Mouse (Mus musculus) kidney, adult 2 months (tissue): ENCODE measurements at regions not wholly inside any gene's neighbourhood (a gene's known extent, or its start where the extent isn't known, plus 50 kb on each side); places are given as distances from the start of the nearest gene placed in this dataset.

ENCODE experiments used
- DNase-seq: peaks from one replicate; pipeline ENCODE4 v3.0.0; 2021
- H3K27ac ChIP-seq: fragments of 200-500 bp; 2 replicates; pipeline ENCODE4 v1.5.1; 2012; ENCODE audit warnings: low read depth, low read length, control low read depth, inconsistent platforms; ENCODE audit not compliant: insufficient read depth
- H3K27me3 ChIP-seq: fragments of 200-500 bp; replicated peaks from 2 replicates; pipeline ENCODE4 v1.6.1; 2012; ENCODE audit warnings: mild to moderate bottlenecking, moderate library complexity, low read length, inconsistent platforms; ENCODE audit not compliant: control insufficient read depth, insufficient read depth
- H3K36me3 ChIP-seq: fragments of 200-500 bp; 2 replicates; pipeline ENCODE4 v1.6.1; 2012; ENCODE audit warnings: mild to moderate bottlenecking, moderate library complexity, low read length, inconsistent platforms; ENCODE audit not compliant: control insufficient read depth, insufficient read depth
- H3K4me1 ChIP-seq: fragments of 200-500 bp; 2 replicates; pipeline ENCODE4 v1.6.1; 2011; ENCODE audit warnings: low read length; ENCODE audit not compliant: control insufficient read depth, insufficient read depth
- H3K4me3 ChIP-seq: fragments of 200-500 bp; 2 replicates; pipeline ENCODE4 v1.5.1; 2011; ENCODE audit warnings: mild to moderate bottlenecking, low read depth, low read length, control low read depth; ENCODE audit not compliant: insufficient read depth
- CTCF ChIP-seq: fragments of 200-500 bp; conservative IDR thresholded peaks from 2 replicates; pipeline ENCODE4 v1.5.1; 2011; ENCODE audit warnings: low read depth, mild to moderate bottlenecking, control low read depth, low read length, moderate library complexity, mixed read lengths; ENCODE audit not compliant: insufficient read depth, insufficient read length
- POLR2A ChIP-seq: fragments of 200-500 bp; IDR thresholded peaks from one replicate; pipeline ENCODE4 v1.6.1; 2011; ENCODE audit warnings: low read depth, low read length, control low read depth
- WGBS: fragments of 180-500 bp; shearing (Covaris S2); methylation state at CpG from one replicate; pipeline ENCODE4 v1.1.7; 2018; 5-methylcytosine and 5-hydroxymethylcytosine counted together

- no peaks in the 10 kb centered on the region for H3K4me1 ChIP-seq
- TF ChIP-seq CTCF (no peak), POLR2A (no peak)
- 61% methylated on average over 4 of the region's 4 CpGs for WGBS
- H3K27ac ChIP-seq: no peak overlapping the region
- H3K27me3 ChIP-seq: no peaks in the 10 kb centered on the region
- no peak overlapping the region for H3K4me3 ChIP-seq
- H3K36me3 ChIP-seq: no peaks in the 10 kb centered on the region
- DNase-seq: no peak
Measured at GRCm38 (mm10) chr13:117119636-117120035, 88.7 kb upstream of the Emb start.

GRCm38 (mm10) chr13:117114797-117115196 lies 89.5 kb upstream of the Parp8 start:
- 83% methylated on average over 5 of the region's 5 CpGs for WGBS
- no peaks in the 10 kb centered on the region for H3K27me3 ChIP-seq
- H3K4me3 ChIP-seq: no peak overlapping the region
- no peak for DNase-seq
- H3K36me3 ChIP-seq: no peaks in the 10 kb centered on the region
- no peak overlapping the region for H3K27ac ChIP-seq
- no peak for TF ChIP-seq POLR2A
- H3K4me1 ChIP-seq: no peaks in the 10 kb centered on the region

- WGBS: 80% methylated on average over 1 of the region's 1 CpGs
Measured at GRCm38 (mm10) chr13:117112424-117112823, 87.1 kb upstream of the Parp8 start.

GRCm38 (mm10) chr13:117105151-117105660 lies 79.9 kb upstream of the Parp8 start:
- DNase-seq: no peak
- H3K27ac ChIP-seq: no peak overlapping the region
- no peaks in the 10 kb centered on the region for H3K4me1 ChIP-seq
- H3K4me3 ChIP-seq: no peak overlapping the region
- 61% methylated on average over 1 of the region's 1 CpGs for WGBS
- no peaks in the 10 kb centered on the region for H3K27me3 ChIP-seq
- no peaks in the 10 kb centered on the region for H3K36me3 ChIP-seq
- TF ChIP-seq CTCF: no peak
- TF ChIP-seq POLR2A: no peak

More at GRCm38 (mm10) chr13:117112424-117112823, 87.1 kb upstream of the Parp8 start:
- no peaks in the 10 kb centered on the region for H3K36me3 ChIP-seq
- no peaks in the 10 kb centered on the region for H3K27me3 ChIP-seq
- DNase-seq: no peak
- H3K4me1 ChIP-seq: no peaks in the 10 kb centered on the region
- no peak for TF ChIP-seq CTCF
- no peak for TF ChIP-seq POLR2A
- H3K4me3 ChIP-seq: no peak overlapping the region
- H3K27ac ChIP-seq: no peak overlapping the region

- Histone ChIP-seq H3K4me1 (no peaks in the 10 kb centered on the region), H3K4me3 (no peak overlapping the region), H3K36me3 (no peaks in the 10 kb centered on the region), H3K27ac (no peak overlapping the region), H3K27me3 (no peaks in the 10 kb centered on the region)
- WGBS: 86% methylated on average over 1 of the region's 1 CpGs
- no peak for TF ChIP-seq POLR2A
- TF ChIP-seq CTCF: no peak
- no peak for DNase-seq
Measured at GRCm38 (mm10) chr13:117094773-117095172, 69.4 kb upstream of the Parp8 start.

- 47% methylated on average over 3 of the region's 3 CpGs for WGBS
- DNase-seq: no peak
- Histone ChIP-seq H3K27me3 (no peaks in the 10 kb centered on the region), H3K36me3 (no peaks in the 10 kb centered on the region), H3K4me1 (no peaks in the 10 kb centered on the region), H3K27ac (no peak overlapping the region), H3K4me3 (no peak overlapping the region)
- TF ChIP-seq CTCF: no peak
- TF ChIP-seq POLR2A: no peak
Measured at GRCm38 (mm10) chr13:117088629-117089028, 63.3 kb upstream of the Parp8 start.

- no peaks in the 10 kb centered on the region for H3K27me3 ChIP-seq
- TF ChIP-seq CTCF (no peak), POLR2A (no peak)
- H3K36me3 ChIP-seq: no peaks in the 10 kb centered on the region
- H3K4me1 ChIP-seq: no peaks in the 10 kb centered on the region
- no peak overlapping the region for H3K4me3 ChIP-seq
- no peak overlapping the region for H3K27ac ChIP-seq
- no peak for DNase-seq
- WGBS: 71% methylated on average over 4 of the region's 4 CpGs
Measured at GRCm38 (mm10) chr13:117082758-117083157, 57.4 kb upstream of the Parp8 start.

- DNase-seq: no peak
- WGBS: 64% methylated on average over 1 of the region's 1 CpGs
- Histone ChIP-seq H3K4me3 (no peak overlapping the region), H3K27ac (no peak overlapping the region), H3K27me3 (no peaks in the 10 kb centered on the region), H3K4me1 (no peaks in the 10 kb centered on the region), H3K36me3 (no peaks in the 10 kb centered on the region)
- no peak for TF ChIP-seq CTCF
- no peak for TF ChIP-seq POLR2A
Measured at GRCm38 (mm10) chr13:117079316-117079715, 54.0 kb upstream of the Parp8 start.
